Mouse (Mus musculus) adrenal gland, adult 10 weeks (tissue): ENCODE measurements around the gene Dct. TPM values are rescaled to one million over a fixed set of nuclear protein-coding genes. Genes with fewer than 3 reads are reported as not detected.

ENCODE experiments used
- polyA plus RNA-seq: library from polyadenylated mRNA; stranded (reverse); fragments of 350-450 nt; fragmentation: Illumina TruSeq; extraction: RNeasy Lipid Tissue Mini Kit (QIAGEN cat#74804); gene quantifications from one replicate; pipeline ENCODE4 v1.2.3, GENCODE M21; 2014; ENCODE audit warnings: low read depth, low replicate concordance

Gene Dct
- polyA plus RNA-seq = not detected

GRCm38 (mm10) chr14:118051975-118052630 lies at the start of gene Dct:
Gene Dct (minus strand): TSS chr14:118052244.

Other genes starting within 250 kb of the Dct start
- gene Tgds, start 80.5 kb upstream of the Dct start, polyA plus RNA-seq = 32.1 TPM
- 4.2 TPM for gene Gpr180, start 84.9 kb upstream of the Dct start, polyA plus RNA-seq
- gene Sox21, start 184.8 kb upstream of the Dct start, polyA plus RNA-seq = not detected
- gene Gm9376, start 214.7 kb upstream of the Dct start, polyA plus RNA-seq = not detected